Mouse (Mus musculus) embryonic fibroblast, embryonic 13.5 days (primary cell): ENCODE data around the gene Ptprn2.

Source experiments
- CTCF ChIP-seq: IDR thresholded peaks from 2 replicates; pipeline ENCODE4 v1.5.1; 2011; ENCODE audit warnings: mild to moderate bottlenecking, control low read depth, low read length, moderate library complexity, borderline replicate concordance; ENCODE audit not compliant: insufficient read depth
- POLR2A ChIP-seq: IDR thresholded peaks from 2 replicates; pipeline ENCODE4 v1.6.1; 2011; ENCODE audit warnings: low read depth, mild to moderate bottlenecking, control low read depth, low read length, moderate library complexity

DNA sequence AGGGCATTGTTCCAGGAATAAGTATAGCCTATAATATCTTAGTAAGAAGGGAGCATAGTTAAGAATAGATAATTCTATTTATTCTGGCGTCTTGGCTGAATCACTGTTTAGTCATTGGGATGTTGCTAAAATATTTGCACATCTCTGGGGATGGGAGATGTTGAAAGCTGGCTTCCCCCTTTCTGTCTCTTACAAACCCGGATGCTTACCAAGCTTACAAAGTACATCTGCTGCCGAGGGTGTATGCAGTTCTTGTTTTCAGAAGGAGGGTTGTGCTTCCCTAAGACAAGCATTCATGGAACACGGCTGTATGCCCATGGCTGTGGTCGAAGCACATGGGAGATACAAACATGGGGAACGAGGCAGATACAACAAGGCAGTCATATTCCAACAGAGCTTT, 642.0 kb downstream of the Ptprn2 start:
- no peak for TF ChIP-seq CTCF
- TF ChIP-seq POLR2A = no peak
